Mouse (Mus musculus): Measurements from ENCODE around the gene Uqcc1.
A peak's percentile ranks its signal among the peaks of the same experiment; 100 is the strongest.
"Not testable (repeated sequence)": the region's sequence is repeated elsewhere in the genome, so short reads cannot be mapped to it uniquely, and the experiment has no call there.

Gene Uqcc1

DNA sequence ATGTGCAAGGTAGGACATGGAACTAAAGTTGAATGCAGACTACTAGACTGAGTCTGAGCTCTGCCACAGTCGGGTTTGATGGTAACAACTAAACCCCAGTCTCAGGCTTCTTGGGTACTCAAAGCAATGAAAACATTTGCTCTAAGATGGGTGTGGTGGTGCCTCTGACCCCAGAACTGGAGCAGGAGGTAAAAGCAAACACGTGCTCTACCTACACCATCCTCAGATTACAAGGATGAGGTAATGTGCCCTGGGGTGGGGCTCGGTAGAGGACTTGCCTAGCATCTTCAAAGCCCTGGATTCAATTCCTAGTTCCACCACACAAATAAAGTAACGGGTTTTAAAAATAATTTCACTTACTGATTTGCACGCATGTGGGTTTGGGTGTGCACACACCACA, 77.6 kb downstream of the Uqcc1 start:
- DNase-seq: no peak

DNA sequence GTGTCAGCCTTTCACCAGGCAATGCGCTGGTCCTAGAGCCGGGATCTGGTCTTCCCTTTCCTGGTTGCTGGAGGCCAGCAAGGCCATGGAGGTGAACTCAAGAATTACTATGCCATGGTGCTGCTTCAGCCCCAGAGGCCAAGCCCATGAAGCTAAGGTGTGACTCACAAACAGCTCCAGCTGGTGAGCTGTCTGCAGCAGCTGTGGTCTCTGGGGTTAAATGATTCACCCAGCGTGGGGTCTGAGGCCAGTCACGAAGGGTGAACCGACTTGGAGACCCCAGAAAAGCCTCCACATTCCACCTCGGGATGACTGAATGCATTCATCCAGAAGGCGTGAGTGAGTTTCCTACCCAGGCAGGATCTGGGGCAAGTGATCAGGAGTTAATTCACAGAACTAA, 80.0 kb downstream of the Uqcc1 start:
- no peak for DNase-seq

DNA sequence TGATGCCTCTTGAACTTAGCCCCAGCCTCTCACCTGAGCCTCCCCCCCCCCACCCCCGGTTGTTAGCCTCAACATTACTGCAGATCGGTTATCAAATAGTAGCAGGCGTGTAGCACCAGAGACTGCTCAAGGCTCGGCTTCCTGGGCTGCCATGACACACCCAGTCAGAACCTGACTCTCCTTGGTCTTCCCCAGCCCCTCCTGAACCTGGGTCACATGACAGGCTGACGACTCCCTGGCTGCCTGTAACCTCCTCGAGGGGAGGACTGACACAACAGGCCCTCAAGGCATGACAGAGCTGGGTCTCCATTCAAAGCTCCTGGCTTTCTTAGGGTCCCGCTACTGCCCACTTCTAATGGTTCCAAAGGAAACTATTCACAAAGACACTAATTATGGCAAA, 80.6 kb downstream of the Uqcc1 start:
- no peak for DNase-seq

DNA sequence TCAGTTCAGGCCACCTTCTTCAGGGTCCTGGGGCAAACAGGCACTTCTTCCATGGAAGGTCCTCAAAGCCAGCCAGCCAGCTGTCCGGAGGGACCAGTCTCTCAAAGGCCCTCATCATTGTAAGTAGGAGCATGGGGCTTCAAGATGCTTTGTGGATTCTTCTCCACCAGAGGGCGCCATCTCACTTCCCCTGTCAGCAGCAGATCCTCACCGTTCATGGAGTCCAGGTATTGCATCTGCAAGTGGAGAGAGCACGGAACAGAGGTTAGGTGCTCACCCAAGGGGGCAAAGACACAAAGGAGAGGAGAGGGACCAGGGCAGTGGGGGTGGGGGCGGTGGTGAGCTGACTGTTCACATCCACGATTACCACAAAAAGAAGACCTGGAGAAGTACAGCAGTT, 81.8 kb downstream of the Uqcc1 start:
- DNase-seq: peak; percentile 81 to 88

DNA sequence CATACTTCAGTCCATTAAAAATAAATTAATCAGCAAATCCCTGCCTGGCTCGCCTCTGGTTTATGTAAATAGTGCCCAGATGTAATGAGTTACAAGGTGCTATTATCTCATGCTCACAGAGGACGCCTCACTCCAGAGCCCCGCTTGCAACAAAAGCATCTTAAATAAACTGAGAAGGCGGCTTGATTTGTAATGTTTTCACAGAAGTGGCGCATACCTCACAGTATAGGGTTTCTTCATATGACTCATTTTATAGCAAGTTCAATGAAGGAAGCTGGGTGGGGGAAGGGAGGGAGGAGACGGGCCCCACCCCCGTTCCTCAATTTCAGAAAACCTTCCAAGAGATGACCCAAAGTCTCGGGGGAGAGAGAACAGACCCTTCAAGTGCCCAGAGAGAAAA, 83.2 kb downstream of the Uqcc1 start:
- no peak for DNase-seq

DNA sequence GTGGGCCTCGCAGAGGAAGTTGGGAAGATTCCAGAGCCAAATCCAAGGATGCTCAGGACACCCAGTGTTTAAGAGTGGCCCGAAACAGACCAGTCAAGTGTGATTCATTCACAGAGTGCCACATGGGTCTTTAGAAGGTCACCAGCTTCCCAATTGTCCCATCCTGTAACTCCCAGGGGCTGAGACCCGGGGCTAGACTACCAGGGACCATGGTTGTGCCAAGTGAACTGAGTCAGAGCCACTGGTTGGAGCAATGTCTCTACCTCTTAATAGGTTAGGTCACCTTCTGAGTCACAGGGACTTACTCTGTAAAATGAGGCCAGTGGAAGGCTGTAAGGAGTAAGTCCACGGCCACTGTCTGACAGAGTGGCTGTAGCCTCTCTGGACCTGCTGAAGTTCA, 91.1 kb downstream of the Uqcc1 start:
- no peak for DNase-seq

DNA sequence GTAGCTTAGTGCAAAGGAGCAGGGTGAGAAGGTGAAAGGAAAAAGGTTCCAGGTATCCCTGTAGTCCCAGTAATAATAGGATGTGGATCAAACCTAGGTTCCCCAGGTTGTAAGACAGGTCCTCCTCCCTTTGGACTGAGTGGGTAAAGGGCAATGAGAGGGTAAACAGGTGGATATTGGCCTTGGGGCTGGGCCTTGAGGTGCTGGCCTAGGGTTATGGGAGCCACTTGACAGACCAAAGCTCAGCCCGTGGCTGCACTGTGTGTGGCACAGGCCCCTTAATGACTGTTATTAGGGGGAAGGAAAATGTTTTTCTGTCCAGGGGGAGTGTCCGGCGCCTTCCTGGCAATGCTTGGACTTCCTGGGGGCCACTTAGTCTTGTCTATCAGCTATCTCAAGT, 92.1 kb downstream of the Uqcc1 start:
- no peak for DNase-seq

DNA sequence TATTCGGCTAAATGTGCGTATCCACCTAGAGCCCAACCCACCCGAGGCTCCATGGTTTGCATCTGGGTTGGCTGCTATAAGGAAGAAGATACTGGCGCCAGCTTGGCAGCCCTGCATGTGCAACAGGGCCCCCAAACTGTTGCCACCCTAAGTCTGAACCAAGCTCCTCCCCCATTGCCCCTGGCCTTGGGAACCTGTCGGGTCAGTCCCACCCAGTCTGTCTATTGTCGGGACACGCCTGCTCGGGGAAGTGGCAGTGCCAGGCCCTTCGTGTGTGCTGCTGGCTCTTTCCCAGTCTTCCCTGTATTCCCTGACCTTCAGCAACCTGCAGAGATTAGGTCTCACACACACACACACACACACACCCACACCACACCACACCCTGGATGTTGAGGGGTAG, 95.4 kb downstream of the Uqcc1 start, which contains the start of gene Fam83c:
Fam83c (minus strand) TSS at position 123 of the 400 bp plus-strand sequence.
- DNase-seq: no peak

DNA sequence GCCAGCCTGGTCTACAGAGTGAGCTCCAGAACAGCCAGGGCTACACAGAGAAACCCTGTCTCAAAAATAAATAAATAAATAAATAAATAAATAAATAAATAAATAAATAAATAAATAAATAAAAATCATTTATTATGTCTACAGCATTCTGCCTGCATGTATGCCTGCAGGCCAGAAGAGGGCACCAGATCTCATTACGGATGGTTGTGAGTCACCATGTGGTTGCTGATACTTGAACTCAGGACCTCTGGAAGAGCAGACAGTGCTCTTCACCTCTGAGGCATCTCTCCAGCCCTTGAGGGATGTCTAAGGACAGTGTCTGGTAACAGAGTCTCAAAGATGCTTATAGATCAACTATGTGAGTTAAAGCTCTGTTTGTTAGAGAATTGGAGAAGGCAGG, 98.0 kb downstream of the Uqcc1 start:
- not testable (repeated sequence) for DNase-seq

DNA sequence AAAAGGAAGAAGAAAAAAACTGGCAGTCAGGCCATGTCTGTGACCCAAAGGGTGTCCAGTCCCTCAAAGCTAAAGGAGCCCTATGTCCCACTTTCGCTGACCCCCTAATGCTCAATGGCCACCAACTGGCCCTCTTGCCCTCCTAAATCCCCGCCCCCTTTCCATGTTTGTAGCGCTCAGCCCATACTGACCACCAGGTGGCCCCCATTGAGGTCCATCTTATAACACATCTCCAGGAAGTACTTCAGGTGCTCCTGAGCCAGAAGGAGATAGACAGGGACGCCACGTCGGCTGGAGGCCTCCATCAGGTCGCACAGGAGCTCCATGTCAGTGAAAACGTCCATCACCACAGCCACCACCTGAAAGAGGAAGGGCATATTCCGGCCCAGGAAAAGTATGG, 98.8 kb downstream of the Uqcc1 start:
- no peak for DNase-seq

DNA sequence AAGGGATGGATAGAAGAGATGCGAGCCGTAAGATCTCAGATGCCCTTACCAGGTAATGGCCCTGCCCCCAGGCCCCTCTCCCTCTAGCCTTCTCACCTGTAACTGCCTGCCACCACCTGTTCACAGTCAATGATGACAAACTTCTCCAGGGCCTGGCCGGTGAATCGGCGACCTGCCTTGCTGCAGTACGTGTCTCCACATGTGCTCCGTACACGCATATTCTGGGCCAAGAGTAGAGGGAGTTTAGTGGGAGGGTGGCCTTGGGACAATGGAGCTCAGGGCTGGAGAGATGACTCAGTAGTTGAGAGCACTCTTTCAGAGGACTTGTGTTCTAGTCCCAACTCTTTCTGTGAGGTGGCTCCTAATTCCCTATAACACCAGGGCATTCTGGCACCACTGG, 99.3 kb downstream of the Uqcc1 start:
- no peak for DNase-seq

DNA sequence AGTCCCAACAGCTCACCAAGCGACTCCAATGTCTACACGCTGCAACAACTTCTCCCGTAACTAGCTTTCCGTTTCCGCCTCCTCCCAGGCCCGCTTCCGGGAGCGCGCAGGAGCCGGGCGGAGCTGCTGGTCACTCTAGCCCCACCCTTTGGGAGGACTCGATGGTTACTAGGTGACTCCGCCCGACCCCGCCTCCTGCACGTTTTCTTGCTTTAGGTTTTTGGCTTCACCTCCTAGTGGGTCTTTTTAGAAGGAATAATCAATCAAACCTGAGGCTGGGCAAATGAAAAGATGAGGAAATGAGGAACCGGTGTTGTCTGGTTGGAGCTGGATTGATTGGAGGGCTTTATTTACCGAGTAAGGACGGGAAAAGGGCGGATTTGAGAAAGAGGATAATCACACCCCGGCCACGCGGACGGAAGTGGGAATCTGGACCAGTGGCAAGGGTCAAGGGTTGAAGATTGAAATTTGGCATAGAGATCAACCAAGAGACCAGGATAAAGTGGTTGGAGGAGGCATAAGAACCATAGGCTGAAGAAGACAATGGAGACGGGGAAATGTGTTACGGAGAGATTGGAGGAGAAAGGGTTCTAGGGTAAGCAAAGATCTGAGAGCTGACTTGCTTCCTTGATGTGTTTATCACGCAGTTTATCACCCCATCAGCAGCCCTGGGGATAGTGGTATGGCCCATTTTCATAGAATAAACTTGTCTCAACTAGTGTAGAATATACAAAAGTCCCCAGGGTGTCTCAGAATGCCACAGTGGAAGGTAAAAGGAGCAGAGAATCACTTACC, 103.3 kb downstream of the Uqcc1 start, which contains the start of gene Eif6:
Eif6 (minus strand) TSS at position 296 of the 795 bp plus-strand sequence.
- DNase-seq: peak; percentile 82 to 90

DNA sequence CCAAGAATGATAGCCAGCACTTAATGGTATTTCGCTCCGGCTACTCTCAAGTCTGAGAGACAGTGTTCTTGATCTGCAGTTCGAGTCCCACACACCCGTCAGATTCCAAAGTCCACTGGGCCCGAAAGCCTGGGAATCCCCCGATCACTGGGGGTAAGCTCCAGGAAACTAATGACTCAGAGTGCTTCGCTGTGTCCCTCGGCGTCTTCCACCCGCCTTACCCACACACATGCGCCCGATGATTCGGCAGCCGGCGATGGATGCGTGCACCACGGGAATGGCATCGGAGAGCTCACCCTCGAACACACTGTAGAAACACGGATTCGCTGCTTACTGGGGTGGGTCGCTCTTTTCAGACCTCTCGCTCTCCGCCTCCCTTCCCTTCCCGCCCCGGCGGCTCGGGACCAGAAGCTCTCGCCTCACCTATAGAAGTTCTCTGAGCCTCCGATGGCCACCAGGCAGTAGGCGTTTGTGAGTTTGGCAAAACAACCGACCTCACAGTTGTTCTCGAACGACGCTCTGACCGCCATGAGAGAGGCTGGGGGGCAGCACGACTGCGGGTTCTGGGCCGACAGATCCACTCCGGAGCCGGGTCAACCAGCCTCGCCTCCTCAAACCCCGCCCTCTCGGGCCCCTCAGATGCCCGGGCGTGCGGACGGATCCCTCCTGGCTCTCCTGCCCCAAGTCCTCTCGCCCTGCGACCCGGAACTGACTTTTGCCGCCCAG, 104.0 kb downstream of the Uqcc1 start:
- DNase-seq: peak in 1 of 2 experiments; percentile 27

DNA sequence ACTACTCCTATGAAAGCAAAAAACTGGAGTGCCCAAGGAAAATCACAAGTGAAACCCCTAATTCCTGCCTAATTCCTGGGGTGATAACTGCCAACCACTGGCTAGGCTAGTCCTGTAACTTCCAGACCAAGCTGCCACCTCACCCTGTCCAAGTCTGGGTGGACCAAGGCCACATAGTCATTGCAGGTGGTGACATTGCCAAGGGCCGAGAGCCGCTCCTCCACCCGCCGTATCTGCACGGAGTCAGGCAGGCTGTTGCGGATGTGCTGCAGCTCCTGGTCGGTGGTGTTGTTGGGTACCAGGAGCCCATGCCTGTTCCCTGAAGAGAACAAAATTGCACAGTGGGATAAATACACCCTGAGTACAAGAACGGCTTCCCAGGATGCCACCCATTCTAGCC, 106.4 kb downstream of the Uqcc1 start:
- peak in 1 of 2 experiments; percentile 11 for DNase-seq

DNA sequence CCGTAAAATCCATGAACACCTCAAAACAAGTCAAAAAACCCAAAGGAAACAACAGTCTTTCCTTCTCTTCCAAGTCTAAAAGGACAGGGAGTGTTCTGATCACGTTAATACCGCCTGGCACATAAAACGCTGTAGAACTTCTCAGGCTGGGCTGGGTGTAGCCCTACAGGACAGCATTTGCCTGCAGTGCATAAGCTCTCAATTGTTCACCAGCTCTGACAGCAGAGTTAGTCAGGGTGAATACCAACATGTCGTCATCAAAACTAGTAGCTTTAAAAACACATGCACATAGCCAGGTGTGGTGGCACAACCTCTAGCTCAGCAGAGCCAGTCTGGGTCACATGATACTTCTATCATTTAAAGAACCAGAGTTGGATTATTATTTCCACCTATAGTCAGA, 109.3 kb downstream of the Uqcc1 start:
- peak in 1 of 2 experiments; percentile 21 for DNase-seq

DNA sequence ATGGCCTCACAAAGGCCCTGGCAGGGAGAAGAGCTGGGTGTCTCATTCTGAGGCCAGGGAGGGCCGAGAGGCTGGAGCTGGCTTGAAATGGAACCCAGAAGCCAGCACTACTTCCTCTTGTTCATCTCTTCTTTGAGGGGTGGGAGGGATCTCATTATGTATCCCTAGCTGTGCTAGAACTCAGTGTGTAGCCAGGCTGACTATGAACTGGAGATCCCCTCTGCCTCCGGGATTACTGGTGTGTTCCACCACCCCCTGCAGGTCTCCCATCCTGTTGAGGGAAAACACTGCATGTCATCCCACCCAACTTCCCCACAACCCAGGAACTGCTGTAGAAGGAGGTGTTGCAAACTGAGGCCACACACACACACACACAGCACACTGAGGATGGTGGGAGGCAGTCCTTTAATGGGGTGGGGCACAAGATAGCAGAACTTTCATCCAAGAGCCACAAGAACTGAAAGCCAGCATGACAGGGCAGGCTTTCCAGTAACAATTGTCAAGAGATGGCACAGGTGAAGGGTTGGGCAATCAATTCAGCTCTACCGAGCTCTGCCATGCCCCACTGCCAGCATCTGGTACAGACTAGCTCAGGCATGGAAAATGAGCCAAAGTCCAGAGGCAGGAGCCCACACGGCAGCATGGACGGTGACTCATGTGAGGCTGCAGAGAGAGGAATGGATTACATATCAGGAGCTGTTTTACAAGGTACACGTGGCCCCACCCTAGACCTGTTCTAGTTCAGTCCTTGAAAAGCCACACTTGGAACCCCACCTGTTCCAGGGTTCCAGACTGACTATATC, 110.5 kb downstream of the Uqcc1 start:
- peak; percentile 50 to 65 for DNase-seq

DNA sequence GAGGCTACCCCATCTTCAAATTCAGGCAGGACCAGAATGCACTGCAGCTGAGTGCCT, 110.9 kb downstream of the Uqcc1 start, which contains the start of gene BC029722:
BC029722 (minus strand) TSS at position 35 of the 57 bp plus-strand sequence.
- no peak for DNase-seq

DNA sequence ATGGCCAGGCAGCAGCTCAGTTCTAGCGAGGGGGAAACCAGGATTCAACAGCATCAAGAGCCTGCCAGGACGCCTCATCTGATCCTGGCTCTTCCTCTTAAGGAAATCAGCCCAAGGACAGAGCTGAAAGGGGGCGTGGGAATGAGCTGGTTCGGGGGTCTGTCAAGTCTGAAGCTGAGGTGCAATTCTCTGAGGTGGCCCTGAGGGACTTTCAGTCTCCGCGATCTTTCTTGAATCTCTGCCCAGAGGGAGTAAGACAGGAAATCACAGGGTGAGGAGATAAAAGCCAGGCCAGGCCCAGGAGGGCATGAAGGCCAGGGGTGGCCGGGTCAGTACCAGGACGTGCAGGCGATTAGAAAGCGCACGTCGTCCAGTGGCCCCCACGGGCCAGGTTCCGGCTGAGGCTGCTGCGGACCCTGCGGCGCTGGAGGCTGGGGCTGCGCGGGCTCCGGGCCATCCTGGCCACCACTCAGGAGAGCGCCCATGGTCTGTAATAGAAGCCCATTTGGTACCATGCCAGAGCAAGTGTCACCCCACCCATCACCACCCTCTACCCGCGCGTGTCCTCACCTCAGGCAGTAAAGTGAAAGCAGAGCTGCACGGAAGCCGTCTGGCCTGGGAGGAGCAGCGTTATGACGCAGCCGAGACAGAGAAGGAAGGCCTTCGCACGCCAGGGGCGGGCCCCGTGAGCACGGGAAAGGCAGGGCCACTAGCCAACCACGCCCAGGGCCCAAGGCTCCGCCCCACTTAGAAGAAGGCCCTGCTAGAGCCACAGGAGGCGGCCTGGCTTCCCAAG, 111.3 kb downstream of the Uqcc1 start:
- peak; percentile 91 to 94 for DNase-seq

DNA sequence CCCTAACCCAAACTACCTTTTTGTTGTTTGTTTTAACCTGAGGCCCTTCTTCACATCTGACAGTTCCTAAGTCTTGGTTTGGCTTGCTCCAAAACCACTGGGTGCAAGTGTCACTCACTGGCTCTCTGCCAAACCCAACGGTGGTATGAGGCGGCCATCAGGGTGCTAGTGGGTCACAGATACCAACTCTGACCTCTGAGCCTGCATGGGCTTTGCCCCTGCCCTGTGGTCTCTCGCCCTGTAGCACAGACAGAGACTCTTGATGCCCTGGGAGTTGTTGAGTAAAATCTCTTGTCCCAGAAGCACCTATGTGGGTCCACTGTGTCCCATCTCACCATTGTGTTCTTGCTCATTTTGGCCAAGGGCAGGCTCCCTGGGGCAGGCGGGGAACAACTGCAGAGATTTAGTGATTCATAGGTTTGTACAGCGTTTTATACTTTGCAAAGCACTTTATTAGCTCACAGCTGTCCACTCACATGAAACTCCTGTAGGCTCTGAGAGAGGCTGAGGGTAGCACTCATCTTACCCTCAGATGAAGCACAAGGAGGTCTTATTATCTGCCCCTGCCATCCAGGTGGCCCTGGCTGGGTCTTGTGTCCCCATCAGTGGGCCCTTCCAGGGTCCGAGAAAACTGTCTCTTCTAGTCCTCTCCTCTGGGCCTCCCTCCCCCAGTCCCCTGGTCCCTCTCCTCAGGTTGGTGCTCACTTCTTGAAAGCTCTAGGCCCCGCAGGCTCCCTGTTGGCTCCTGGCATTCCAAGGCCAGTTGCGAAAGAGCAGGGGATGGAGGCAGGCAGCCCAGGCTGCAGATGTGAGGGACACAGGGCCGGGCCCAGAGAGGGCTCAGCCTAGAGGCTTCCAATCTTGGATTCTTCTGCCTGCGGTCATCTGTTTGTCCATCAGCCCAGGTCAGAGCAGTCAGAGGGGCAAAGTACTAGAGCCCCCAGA, 112.5 kb downstream of the Uqcc1 start:
- peak; percentile 54 to 66 for DNase-seq

DNA sequence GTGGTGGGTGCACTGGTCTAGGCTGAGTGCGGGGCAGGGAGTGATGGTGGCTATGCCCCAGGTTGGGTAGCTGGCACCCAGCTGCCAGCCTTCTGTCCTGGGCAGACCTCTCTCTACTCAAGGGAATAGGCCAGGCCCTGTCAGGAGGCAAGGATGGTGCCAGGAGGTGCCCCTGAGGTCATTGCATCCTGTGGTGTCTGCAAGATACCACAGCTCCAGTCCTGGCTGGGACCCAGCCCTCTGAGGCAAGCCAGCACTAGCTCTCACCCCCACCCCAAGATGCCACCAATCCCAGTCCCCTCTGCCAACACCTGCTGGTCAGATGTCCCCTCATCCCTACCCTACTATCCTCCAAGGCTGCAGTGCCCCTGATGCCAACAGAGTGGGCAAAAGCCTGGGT, 113.9 kb downstream of the Uqcc1 start:
- peak; percentile 74 to 82 for DNase-seq

DNA sequence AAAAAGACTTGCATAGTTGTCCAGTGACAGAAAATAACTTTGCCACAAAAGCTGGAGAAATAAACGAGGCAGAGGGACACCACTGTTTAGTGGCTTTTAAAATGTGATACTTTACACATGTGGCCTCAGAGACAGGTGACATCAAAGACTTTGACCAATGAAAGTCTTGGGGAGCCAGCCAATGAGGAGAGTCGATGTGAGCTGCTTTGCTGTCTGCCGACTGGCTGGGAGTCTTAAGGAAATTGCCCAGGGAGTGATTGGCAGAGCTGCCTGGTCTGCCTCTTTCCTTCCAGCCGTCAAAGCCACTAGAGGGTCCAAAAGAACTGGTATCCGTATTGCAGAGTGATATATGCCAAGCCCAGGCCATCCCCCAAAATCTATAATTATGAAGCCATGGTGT, 115.3 kb downstream of the Uqcc1 start:
- peak; percentile 40 to 43 for DNase-seq

DNA sequence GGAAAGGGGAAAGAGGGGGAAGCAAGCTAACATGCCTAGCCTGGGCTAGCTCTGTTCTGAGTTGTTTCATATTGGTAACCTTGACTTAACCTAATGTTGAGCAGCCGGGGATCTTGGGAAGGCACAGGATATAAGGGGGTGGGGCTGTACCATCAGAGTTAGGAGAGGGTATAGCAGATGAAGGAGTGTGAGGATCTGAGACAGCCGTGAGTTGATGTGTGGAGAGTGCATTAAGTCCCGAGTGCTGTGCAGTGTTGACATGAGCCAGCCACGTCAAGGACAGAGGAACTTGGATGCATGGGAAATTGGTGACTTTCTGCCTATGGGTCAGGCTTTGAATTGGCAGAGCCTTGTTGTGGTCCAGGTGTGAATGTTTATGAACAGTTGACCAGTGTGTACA, 117.5 kb downstream of the Uqcc1 start:
- peak; percentile 17 to 39 for DNase-seq
